Mouse (Mus musculus): ENCODE measurements around the gene Taok2. TPM values are rescaled to one million over a fixed set of nuclear protein-coding genes. Genes with fewer than 3 reads are reported as not detected.
A peak's percentile ranks its signal among the peaks of the same experiment; 100 is the strongest.
"Not testable (repeated sequence)": the region's sequence is repeated elsewhere in the genome, so short reads cannot be mapped to it uniquely, and the experiment has no call there.

Gene Taok2
- total RNA-seq (2021) = 10 to 100 TPM; 22.3 to 23.5 TPM
- long read RNA-seq, experiment 1, full-length matches to known transcripts = 5 of 10 reads
- long read RNA-seq, experiment 1, partial matches to known transcripts = 4 of 10 reads
- long read RNA-seq, experiment 1, other reads (novel, unspliced or antisense) = 1 of 10 reads
- long read RNA-seq, experiment 2, full-length matches to known transcripts = 4 of 7 reads
- long read RNA-seq, experiment 2, partial matches to known transcripts = 2 of 7 reads
- long read RNA-seq, experiment 2, other reads (novel, unspliced or antisense) = 1 of 7 reads

GRCm38 (mm10) chr7:126884286-126885164 is at the start of gene Taok2:
Gene Taok2, minus strand, starts transcription at chr7:126884703.
- peak within 1 kb of the TSS; percentile 94 for H3K4me3 ChIP-seq
- DNase-seq = peak; percentile 98
- intact Hi-C loops (cut with DNase I) = loop anchor here (2.0 to 5.0 kb wide), 2 partner anchors 14 to 62 kb away; no protein-coding TSS in a partner anchor
- TF ChIP-seq CTCF (IDR thresholded peaks at IDR 0.05) = no peak
- H3K27ac ChIP-seq = peak within 1 kb of the TSS; percentile 97

- DNase-seq = no peak
- Histone ChIP-seq H3K27ac (no peak overlapping the region), H3K4me3 (no peak overlapping the region)
- TF ChIP-seq CTCF (IDR thresholded peaks at IDR 0.05) = no peak
- intact Hi-C loops (cut with DNase I) = no loop called here
Measured at GRCm38 (mm10) chr7:126932652-126933051, 48.1 kb upstream of the Taok2 start.

- Histone ChIP-seq H3K27ac (peak overlapping the region; percentile 81), H3K4me3 (peak overlapping the region; percentile 98)
- no peak for TF ChIP-seq CTCF (IDR thresholded peaks at IDR 0.05)
- DNase-seq = no peak
- intact Hi-C loops (cut with DNase I) = loop anchor here (2.0 kb wide), 1 partner anchor 30 kb away; no protein-coding TSS in a partner anchor
Measured at GRCm38 (mm10) chr7:126929046-126929445, 44.5 kb upstream of the Taok2 start.

- TF ChIP-seq CTCF (IDR thresholded peaks at IDR 0.05) = no peak
- intact Hi-C loops (cut with DNase I) = loop anchor here (2.0 kb wide), 1 partner anchor 30 kb away; no protein-coding TSS in a partner anchor
- DNase-seq = peak; percentile 96
- H3K27ac ChIP-seq = peak within 1 kb of the TSS; percentile 81
- peak within 1 kb of the TSS; percentile 98 for H3K4me3 ChIP-seq
Measured at GRCm38 (mm10) chr7:126928384-126929037, 44.0 kb upstream of the Taok2 start, which contains the start of gene Kctd13. Gene Kctd13, plus strand, starts transcription at chr7:126928879.

GRCm38 (mm10) chr7:126926299-126926698 is 41.8 kb upstream of the Taok2 start:
- Histone ChIP-seq H3K27ac (no peak overlapping the region), H3K4me3 (no peak overlapping the region)
- no peak for DNase-seq
- intact Hi-C loops (cut with DNase I) = no loop called here
- TF ChIP-seq CTCF (IDR thresholded peaks at IDR 0.05) = no peak

GRCm38 (mm10) chr7:126923999-126924398 is 39.5 kb upstream of the Taok2 start:
- Histone ChIP-seq H3K27ac (peak overlapping the region; percentile 57), H3K4me3 (no peak overlapping the region)
- TF ChIP-seq CTCF (IDR thresholded peaks at IDR 0.05) = no peak
- intact Hi-C loops (cut with DNase I) = no loop called here
- DNase-seq = no peak

DNA sequence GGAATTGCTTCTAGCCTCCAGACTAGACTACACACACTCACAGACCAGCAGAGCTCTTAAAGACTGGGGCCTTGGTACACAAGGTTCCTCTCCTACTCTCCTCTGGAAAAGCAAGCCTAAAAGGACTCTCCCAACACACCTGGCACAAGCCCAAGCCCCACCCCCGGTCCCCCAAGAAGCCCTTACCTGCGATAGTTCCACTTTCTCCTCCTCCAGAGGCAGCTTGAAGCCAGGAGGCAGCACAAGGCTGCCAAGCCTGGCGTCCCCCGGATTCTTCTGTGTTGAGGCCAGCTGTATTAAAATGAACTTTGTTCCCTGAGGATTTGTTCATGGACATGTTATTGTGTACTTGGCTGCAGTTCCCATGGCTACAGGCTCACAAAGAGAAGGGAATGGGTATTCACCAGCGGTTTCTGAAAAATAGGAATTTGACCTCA is 38.1 kb upstream of the Taok2 start, which contains the start of gene Tmem219:
TSS of gene Tmem219 (minus strand) at position 294 of the 437 bp plus-strand sequence.
- TF ChIP-seq CTCF (IDR thresholded peaks at IDR 0.05) = no peak; the same call in 1 of the 2 replicates
- H3K4me3 ChIP-seq = peak within 1 kb of the TSS; percentile 55
- peak; percentile 77 for DNase-seq
- H3K27ac ChIP-seq = peak within 1 kb of the TSS; percentile 77
- intact Hi-C loops (cut with DNase I) = no loop called here

DNA sequence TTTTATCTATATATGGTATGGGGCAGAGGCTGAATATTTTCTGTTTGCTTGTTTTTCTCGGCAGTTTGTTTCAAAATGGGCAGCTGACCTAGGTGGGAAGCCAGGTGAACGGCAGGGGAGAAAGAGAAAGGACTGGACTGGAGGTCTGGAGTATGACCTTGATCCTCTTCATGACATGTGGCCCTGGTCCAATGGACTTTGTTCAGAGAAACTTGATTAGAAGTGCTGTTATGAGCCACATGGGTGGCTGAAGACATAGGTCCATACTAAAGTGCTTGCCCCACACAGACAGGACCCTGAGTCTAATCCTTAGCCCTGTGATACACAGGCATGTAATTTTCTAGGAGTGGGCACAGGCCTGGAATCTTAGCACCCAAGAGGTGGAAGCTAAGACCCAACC is 37.1 kb upstream of the Taok2 start:
- no peak for DNase-seq
- Histone ChIP-seq H3K4me3 (no peak overlapping the region), H3K27ac (peak overlapping the region; percentile 77)
- TF ChIP-seq CTCF (IDR thresholded peaks at IDR 0.05) = no peak
- intact Hi-C loops (cut with DNase I) = no loop called here

GRCm38 (mm10) chr7:126919973-126920372 is 35.5 kb upstream of the Taok2 start:
- no peak overlapping the region for H3K4me3 ChIP-seq
- no peak for TF ChIP-seq CTCF (IDR thresholded peaks at IDR 0.05)
- intact Hi-C loops (cut with DNase I) = no loop called here
- no peak overlapping the region for H3K27ac ChIP-seq
- no peak for DNase-seq

- H3K27ac ChIP-seq; H3K4me3 ChIP-seq; DNase-seq; intact Hi-C loops (cut with DNase I): not testable (repeated sequence)
Measured at GRCm38 (mm10) chr7:126918356-126918755, 33.9 kb upstream of the Taok2 start.

GRCm38 (mm10) chr7:126914844-126915243 is 30.3 kb upstream of the Taok2 start:
- intact Hi-C loops (cut with DNase I) = no loop called here
- no peak for TF ChIP-seq CTCF (IDR thresholded peaks at IDR 0.05)
- DNase-seq = no peak
- H3K4me3 ChIP-seq = no peak overlapping the region
- H3K27ac ChIP-seq = no peak overlapping the region

DNA sequence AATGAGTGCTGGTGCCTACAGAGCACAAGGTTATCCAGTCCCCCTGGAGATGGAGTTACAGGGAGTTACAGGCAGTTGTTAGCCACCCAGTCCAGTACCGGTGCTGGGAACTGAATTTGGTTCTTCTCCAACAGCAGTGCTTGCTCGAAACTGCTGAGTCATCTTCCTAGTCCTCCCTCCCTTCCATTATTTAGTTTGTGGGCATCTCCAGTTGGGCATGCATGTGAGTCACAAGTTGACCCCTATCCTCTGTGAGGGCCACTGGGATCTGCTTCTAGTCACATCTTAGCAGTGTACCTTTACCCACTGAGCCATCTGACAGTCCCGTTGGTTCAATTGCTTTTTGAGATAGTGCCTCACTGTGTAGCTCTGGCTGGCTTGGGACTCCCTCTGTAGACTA is 21.1 kb upstream of the Taok2 start:
- no peak for DNase-seq
- no peak overlapping the region for H3K4me3 ChIP-seq
- no peak for TF ChIP-seq CTCF (IDR thresholded peaks at IDR 0.05)
- intact Hi-C loops (cut with DNase I) = no loop called here
- no peak overlapping the region for H3K27ac ChIP-seq

DNA sequence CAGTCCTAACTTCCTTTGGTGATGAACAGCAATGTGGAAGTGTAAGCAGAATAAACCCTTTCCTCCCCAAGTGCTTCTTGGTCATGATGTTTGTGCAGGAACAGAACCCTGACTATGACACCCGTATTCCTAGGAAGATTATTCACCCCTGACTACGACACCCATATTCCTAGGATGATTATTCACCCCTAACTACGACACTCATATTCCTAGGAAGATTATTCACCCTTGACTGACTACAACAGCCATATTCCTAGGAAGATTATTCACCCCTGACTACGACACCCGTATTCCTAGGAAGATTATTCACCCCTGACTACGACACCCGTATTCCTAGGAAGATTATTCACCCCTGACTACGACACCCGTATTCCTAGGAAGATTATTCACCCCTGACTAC is 15.3 kb upstream of the Taok2 start:
- H3K27ac ChIP-seq, H3K4me3 ChIP-seq, DNase-seq: not testable (repeated sequence)
- intact Hi-C loops (cut with DNase I) = loop anchor here (2.0 to 5.0 kb wide), 4 partner anchors 15 to 142 kb away; partner anchors contain the start of genes Kctd13, Mapk3, Maz and Taok2

Data from gastrocnemius, adult 2 months (tissue).